Mouse (Mus musculus): ENCODE results near the gene Sppl2b. TPM values are rescaled to one million over a fixed set of nuclear protein-coding genes. Genes with fewer than 3 reads are reported as not detected.

Sppl2b gene
- total RNA-seq, 2 experiments from 2014 or later = 24.0 to 28.1 TPM

GRCm38 (mm10) chr10:80841685-80842084 is 13.4 kb upstream of the Sppl2b start:
- no peak for DNase-seq
- intact Hi-C loops (cut with DNase I; ENCODE audit: low total_unique reads) = no loop called here

DNA sequence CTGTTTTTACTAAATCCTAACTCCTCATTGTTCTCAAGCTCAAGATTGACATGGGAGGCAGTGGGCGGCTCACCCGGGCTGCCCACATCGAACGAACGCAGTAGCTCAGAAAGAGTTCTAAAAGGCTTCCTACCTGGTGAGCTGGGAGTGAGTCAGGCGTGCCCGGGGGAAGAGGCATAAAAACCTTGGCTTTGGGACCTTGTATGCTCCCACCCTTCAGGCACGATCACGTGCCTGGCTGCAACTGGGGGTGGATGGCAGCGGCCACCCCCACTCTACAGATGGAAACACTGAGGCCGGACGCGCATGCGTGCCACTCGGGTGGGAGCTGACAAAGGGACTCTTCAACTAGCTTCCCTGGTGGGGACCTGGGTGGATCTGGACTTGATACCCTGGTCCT is 12.7 kb upstream of the Sppl2b start:
- DNase-seq = no peak
- intact Hi-C loops (cut with DNase I; ENCODE audit: low total_unique reads) = no loop called here

DNA sequence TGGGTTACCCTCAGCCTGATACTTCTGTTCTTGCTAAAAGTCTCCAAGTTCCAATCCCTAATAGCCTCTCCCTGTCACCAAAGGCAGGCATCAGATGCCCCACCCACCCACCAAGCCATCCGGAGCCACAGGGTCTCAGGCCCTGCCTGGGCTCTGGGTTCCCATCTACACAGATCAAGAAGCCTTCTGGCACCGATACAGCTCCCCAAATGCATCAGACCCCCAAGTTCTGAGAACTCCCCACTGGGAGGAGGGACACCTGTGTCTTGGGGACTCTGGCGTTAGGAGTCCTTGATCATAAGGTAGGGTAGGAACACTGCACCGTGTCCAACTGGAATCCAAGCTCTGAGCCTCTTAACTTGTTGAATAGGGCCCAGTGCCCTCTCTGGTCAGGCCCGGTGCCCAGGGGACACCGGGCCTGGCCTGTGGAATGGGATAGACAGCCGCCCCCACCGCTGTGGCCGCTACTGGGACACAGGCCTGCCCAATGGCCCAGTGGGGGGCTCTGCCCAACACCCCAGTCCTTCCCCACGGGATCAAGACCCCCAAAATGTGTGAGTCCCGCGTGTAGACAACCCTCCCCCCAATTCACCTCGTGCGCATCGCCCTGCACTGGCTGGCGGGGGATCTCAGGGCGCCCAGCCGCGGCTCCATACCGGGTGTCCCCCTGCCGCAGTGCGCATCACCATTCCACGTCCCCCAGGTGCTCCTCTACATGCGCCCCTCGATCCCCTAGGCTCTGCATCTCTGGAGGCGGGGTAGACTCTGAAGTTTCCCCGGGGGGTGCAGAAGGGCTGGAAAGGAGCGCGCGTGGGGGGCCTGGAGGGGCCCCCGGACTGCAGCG is 11.8 kb upstream of the Sppl2b start:
- no peak for DNase-seq
- intact Hi-C loops (cut with DNase I; ENCODE audit: low total_unique reads) = no loop called here

DNA sequence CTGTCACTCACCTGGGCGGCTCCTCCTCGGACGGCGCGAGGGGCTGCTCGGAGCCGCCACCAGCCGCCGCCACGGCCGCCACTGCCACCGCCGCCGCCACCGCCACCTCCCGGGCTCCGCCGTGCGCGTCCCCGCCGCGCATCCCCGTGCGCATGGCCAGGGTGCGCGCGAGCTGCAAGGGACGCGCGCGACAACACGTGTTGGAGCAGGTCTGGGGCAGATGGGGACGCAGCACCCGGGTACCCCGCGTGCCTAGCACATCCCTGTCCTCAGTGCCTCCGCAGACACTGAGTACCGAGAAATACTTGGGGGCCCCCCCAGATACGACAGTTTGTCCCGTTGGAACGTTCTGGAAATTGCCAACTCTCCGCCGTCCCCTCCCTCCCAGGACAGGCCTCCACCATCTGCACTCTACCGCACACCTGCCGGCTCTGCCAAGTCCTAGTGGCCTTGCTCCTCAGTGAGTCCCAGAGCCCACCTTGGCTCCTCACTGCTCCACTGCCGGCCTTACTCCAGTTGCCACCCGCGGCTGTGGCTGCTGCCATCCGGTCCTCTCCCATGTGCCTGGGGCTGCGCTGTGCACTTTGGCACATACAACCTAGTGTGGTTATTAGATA is 11.0 kb upstream of the Sppl2b start, which contains the start of gene Lingo3:
Gene Lingo3, minus strand, starts transcription at position 109 of the 617 bp plus-strand sequence.
- intact Hi-C loops (cut with DNase I; ENCODE audit: low total_unique reads) = no loop called here
- peak; percentile 54 for DNase-seq

GRCm38 (mm10) chr10:80845055-80845693 is 9.9 kb upstream of the Sppl2b start:
- intact Hi-C loops (cut with DNase I; ENCODE audit: low total_unique reads) = no loop called here
- no peak for DNase-seq

DNA sequence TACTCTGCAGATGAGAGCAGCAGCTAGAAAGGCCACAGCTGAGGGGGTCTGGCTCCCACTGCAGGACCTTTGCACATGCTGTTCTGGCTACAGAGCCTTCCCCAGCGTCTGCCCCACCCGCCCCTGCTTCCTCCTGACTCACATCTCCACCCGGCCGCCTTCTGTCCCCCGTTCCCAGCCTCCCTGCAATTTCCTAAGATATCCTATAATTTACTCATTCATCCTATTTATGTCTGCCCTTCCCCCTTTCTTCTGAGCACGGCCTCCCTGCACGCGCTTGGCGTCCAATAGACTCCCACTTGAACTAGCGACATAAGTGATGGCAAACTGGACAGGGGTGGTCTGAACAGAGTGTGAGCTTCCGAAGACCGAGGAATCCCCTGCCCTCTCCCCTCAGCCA is 9.3 kb upstream of the Sppl2b start:
- no peak for DNase-seq
- intact Hi-C loops (cut with DNase I; ENCODE audit: low total_unique reads) = no loop called here

DNA sequence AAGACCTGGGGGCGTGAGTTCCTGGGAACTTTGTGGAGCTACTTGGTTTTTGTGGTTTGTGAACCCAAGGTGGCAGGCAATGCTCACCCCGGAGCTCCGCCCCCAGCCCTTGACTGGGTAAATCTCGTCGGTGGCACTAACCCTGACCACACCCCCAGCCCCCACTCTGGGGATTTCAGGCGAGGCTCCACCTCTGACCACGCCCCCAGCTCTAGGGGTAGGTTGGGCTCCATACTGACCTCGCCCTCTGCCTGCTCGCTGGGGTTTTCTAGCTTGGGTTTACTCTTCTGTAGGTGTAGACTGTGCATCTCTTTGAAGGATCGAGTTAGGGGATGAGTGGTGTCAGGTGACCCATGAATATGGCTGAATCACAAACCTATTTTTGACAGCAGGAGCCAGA is 6.5 kb upstream of the Sppl2b start:
- intact Hi-C loops (cut with DNase I; ENCODE audit: low total_unique reads) = no loop called here
- DNase-seq = peak; percentile 75

DNA sequence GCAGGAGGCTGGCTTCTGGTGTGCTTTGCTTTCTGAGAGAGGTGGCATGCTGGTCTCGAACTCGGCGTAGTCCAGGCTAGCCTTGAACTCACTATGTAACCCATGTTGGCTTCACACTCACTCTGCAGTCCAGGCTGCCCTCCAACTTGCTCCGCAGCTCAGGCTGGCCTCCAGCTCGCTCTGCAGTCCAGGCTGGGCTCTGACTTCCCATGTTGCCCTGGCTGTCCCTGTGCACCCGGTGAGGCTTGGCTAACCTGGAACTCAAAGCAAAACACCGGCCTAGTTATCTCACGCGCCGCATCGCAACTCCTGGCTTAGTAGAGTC is 636 bp downstream of the Sppl2b start:
- DNase-seq = no peak
- intact Hi-C loops (cut with DNase I; ENCODE audit: low total_unique reads) = no loop called here

DNA sequence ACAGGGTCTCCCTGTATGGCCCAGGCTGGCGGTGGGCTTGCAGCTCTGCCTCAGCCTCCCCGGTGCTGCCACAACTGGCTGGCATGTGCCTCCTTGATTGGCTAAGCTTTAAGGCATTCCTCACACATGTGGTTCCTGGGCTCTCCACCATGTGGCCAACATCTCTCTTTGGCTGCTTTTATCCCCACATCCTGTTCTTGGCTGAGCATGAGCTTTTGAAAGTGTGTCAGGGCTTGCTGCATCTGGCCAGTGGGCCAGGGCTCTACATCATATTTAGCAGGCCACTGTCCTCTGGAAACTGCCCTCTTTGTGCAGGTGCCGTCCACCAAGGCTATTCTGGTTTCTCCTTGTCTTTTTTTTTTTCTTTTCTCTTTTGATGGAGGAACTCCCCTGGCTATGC is 1.2 kb downstream of the Sppl2b start:
- DNase-seq = no peak
- intact Hi-C loops (cut with DNase I; ENCODE audit: low total_unique reads) = no loop called here

DNA sequence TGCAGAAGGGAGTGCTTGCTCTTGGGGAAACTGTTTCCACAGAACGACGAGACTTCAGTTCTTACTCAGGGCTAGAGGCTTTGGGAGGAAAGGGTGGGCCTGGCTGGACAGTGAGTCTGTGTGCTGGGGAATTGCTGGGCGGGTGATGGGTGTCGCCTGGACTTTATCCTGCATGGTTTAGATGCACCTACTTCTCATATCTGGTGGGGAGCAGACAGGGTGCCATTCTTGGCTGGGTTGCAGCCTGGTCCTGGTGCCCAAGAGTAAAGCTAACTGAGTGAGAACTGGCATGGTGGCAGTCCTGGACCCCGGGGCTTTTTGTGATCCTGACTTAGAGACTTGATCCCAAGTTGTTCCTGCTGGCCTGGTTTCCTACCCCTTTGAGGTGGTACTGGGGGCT is 1.8 kb downstream of the Sppl2b start:
- DNase-seq = no peak
- intact Hi-C loops (cut with DNase I; ENCODE audit: low total_unique reads) = no loop called here

DNA sequence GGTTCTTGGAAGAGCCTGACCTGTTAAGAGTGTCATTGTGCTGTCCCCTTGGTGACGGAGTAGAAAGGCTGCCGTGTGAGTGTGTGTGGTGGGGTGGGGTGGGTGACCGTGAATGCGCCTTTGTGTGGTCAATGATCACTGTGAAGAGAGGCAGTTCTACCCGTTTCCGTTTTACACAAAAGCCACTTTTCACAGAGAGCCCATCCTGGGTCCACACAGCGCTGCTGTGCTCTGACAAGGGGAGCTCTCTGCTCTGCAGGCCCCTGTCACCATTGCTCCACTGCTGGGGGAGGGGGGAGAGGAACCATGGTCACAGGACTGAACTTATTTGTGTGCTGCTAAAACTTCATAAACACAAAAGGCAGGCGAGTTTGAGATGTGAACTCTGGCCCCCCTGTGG is 2.3 kb downstream of the Sppl2b start:
- DNase-seq = no peak
- intact Hi-C loops (cut with DNase I; ENCODE audit: low total_unique reads) = no loop called here

DNA sequence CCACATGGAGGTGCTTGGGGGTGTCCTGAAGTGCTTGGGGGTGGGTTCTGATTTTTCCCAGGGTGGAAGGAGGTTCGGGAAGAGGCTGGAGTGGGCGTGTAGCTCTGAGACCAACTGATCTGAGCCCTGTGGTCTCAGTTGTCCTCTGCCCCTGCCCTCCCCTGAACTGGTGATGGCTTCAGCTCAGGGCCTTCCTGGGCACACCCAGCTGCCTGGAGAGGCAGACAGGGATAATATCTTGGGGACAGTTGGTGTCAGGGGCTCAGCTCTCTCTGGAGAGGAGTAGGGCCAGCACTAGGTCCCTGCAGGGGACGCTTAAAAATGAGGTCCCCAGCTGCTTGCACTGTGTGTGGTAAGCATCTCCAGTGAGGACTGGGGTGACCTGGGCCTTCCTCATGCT is 2.8 kb downstream of the Sppl2b start:
- intact Hi-C loops (cut with DNase I; ENCODE audit: low total_unique reads) = no loop called here
- DNase-seq = no peak

DNA sequence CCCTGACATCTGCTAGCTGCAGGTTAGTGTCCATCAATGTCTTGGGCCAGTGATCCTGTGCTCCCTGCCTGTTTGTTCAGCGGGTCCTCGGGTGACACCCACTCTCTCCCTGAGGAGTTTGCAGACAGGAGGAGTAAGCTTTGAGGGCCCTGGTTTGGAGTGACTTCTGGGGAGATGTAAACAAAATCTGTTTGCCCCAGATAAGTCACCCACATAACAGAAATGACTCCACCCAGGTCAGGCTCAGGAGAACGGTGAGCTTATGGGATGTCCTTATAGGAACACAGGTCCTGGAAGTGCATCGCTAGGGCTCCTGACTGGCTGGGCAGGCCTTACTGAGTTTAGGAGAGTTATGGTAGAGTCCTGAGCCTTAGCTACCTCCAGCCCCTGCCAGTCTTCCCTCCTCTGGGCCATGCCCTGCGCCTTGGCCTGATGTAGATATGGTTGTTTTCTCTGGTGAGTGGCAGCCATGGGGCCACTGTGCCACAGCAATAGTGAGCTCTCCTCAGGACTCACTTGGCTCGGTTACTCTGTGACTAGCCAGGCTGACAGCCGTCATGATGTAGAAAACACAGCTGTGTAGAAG is 3.4 kb downstream of the Sppl2b start:
- DNase-seq = no peak
- intact Hi-C loops (cut with DNase I; ENCODE audit: low total_unique reads) = no loop called here

GRCm38 (mm10) chr10:80862305-80862704 is 7.2 kb downstream of the Sppl2b start:
- DNase-seq = no peak
- intact Hi-C loops (cut with DNase I; ENCODE audit: low total_unique reads) = loop anchor here (5.0 kb wide), 1 partner anchor 35 kb away; the partner anchor contains the start of gene Oaz1

GRCm38 (mm10) chr10:80864446-80864845 is 9.4 kb downstream of the Sppl2b start:
- intact Hi-C loops (cut with DNase I; ENCODE audit: low total_unique reads) = loop anchor here (5.0 kb wide), 1 partner anchor 37 kb away; the partner anchor contains the start of gene Oaz1
- DNase-seq = peak; percentile 64

- DNase-seq = no peak
- intact Hi-C loops (cut with DNase I; ENCODE audit: low total_unique reads) = no loop called here
Observed at GRCm38 (mm10) chr10:80870993-80871392, 15.9 kb downstream of the Sppl2b start.

DNA sequence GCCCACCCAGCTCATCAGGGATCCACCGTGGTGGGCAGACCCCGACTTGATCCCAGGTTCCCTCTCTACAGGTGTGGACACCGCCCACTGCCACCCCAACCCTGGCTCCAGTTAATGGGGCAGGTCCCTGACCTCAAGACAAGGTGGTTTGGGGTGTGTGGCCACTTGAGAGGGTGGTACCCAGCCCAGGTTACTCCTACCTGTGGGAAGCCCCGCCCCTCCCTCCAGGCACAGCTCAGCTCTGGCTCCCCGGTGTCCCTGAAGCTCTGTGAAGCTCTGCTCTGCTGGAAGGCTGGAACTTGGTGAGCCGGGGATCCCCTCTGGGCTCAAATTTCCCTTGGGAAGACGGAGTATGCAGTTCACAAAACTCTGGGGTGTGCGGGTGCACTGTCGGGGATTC is 16.5 kb downstream of the Sppl2b start, which contains the start of gene Tmprss9:
Gene Tmprss9, plus strand, starts transcription at position 268 of the 400 bp plus-strand sequence.
- no peak for DNase-seq
- intact Hi-C loops (cut with DNase I; ENCODE audit: low total_unique reads) = no loop called here

DNA sequence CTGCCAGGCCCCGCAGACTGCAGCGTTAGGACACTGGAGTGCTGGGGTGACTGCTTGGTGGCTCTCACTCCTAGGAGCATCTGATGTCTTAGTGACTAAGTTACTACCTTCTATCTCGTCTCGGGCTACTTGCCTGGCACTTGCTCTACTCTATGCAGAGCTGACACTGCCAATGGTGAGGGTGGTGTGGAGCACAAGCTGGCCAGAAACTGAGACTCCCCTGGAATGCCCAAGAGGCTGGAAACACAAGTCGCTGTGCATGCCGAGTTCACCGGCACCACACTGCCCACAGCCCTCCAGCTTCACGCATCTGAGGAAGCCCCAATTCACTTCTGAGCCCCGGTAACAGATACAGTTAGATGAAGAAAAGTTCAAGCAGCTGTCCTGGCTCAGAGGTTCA is 19.0 kb downstream of the Sppl2b start:
- intact Hi-C loops (cut with DNase I; ENCODE audit: low total_unique reads) = no loop called here
- DNase-seq = peak; percentile 51

DNA sequence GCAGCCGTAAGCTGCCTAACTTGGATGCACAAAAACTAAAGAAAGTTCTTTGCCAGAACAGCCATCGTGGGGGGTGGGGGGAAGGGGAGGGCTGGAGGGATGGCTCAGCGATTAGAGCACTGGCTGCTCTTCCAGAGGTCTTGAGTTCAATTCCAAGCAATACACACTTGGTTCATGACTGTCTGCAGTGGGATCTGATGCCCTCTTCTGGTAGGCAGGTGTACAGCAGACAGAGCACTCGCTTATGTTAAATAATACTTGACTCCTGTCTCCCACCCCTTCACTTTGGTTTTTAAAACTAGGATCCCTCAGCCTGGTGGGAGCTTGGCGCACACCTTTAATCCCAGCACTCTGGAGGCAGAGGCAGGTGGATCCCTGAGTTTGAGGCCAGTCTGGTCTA is 21.0 kb downstream of the Sppl2b start:
- intact Hi-C loops (cut with DNase I; ENCODE audit: low total_unique reads) = loop anchor here (2.0 kb wide), 2 partner anchors 53 to 127 kb away; no protein-coding TSS in a partner anchor
- peak; percentile 45 for DNase-seq

DNA sequence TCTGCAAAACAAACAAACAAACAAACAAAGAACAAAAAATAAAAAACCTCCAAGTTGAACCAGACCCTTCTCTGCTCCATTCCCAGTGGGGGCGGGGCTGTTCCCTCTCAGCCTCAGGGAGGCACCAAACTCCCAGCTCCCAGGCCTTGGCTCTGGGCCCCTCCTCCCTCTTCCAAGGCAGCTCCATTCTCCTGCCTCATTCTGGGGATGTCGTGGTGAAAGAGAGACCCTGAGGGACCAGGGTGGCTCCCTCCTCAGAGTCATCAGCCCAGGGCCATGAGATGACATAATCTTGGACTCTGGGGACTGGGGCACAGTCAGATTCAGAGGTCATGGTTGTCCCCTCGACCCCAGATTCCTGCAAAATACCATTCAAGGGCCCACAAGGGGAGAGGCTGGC is 21.5 kb downstream of the Sppl2b start:
- intact Hi-C loops (cut with DNase I; ENCODE audit: low total_unique reads) = loop anchor here (2.0 kb wide), 2 partner anchors 54 to 128 kb away; no protein-coding TSS in a partner anchor
- no peak for DNase-seq
